Mouse (Mus musculus) kidney, postnatal 14 days (tissue): ENCODE results near the gene Ip6k1.

Source experiments
- DNase-seq: peaks from one replicate; pipeline ENCODE4 v3.0.0; 2022; ENCODE audit warnings: mixed read lengths

Ip6k1 gene

GRCm38 (mm10) chr9:108035331-108036156 lies 33.2 kb downstream of the Ip6k1 start:
- DNase-seq, result no peak

DNA sequence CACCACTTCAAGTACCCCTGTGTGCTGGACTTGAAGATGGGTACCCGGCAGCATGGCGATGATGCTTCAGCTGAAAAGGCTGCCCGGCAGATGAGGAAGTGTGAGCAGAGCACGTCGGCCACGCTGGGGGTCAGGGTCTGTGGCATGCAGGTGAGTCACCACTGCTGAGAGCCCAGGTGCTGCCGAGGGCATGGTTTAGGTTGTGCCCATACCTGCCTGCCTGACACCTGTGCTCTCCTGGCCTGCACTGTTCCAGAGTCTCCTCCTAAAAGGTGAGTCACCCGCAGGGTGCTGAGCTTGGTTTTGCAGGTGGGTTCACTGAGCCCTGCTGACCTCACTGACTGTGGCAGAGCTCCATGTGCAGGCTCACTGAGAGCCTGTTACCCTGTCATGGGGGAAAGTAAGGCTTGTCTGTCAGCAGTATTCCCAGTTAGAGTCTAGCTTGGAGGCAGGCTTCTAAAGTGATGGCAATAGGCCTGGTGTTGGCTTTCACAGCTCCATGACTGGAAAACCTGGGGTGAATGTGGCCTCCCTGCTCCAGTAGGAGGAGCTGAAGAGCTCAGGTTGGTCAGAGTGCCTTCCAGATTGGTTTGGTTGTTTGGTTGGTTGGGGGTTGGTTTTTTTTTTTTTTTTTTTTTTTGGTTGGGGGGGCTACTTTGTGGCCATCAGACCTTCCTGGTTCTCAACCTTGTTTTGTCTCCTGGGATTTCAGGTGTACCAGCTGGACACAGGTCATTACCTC lies 42.6 kb downstream of the Ip6k1 start:
- DNase-seq, result no peak

DNA sequence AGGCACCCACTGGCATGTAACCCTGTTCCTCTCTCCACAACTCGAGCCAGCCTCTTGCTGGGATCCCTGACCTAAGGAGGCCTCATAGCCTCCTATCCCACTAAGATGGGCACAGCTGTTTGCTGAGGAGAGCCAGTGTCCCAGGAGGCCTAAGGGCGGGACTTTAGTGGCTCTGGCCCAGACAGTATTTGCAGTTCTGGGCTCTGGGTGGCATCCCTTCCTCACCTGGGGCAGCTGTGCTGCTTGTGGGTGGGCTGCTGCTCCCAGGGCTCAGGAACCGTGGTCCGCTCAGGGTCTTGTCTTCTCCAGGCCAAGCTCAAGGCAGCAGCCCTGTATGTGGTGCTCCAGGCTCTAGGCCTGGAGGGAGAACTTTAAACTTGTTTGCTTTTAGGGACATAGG lies 44.3 kb downstream of the Ip6k1 start:
- DNase-seq, result no peak

GRCm38 (mm10) chr9:108047601-108048565 lies 45.6 kb downstream of the Ip6k1 start:
- no peak for DNase-seq

DNA sequence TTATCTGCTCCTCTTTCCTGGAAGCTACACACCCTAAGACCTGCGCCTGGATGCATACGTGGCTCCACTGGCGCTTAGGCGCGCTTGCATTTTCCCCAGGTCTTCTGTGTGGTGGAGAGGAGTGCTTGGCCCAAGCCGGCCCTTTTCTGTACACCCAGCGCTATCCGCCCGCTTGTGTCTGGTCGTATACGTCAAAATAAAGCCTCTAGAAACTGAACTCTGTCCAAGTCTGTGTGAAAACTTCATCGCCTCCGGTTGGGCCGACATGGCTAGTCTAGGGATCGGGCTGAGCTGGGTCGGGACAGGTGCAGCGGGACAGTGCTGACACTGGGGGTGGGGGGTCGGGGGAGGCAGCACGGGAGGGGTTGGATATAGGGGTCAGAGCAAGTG lies 46.3 kb downstream of the Ip6k1 start:
- no peak for DNase-seq

GRCm38 (mm10) chr9:108049016-108049455 lies 46.7 kb downstream of the Ip6k1 start, which contains the start of gene Gmppb:
Gene Gmppb, plus strand, starts transcription at chr9:108049242.
- DNase-seq, result peak; percentile 98

DNA sequence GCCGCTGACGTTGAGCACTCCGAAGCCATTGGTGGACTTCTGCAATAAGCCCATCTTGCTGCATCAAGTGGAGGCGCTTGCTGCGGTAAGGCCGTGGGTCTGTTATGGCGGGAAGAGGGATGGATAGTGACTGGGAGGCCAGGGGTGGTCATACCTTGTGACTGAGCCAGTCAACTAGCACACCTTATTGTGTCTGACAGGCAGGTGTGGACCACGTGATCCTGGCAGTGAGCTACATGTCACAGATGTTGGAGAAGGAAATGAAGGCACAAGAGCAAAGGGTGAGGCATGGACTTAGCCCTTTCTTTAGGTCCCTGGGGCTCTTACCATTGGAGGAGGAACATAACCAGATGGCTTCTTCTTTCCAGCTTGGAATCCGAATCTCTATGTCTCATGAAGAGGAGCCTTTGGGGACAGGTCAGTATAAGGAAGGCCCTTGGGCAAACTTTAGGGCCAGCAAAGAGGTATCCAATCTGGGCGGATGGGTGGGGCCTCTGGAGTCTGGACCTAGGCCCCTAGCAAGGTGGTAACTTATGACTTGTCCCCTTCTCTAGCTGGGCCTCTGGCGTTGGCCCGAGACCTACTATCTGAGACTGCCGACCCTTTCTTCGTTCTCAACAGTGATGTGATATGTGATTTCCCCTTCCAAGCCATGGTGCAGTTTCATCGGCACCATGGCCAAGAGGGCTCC lies 47.4 kb downstream of the Ip6k1 start:
- DNase-seq, result no peak

DNA sequence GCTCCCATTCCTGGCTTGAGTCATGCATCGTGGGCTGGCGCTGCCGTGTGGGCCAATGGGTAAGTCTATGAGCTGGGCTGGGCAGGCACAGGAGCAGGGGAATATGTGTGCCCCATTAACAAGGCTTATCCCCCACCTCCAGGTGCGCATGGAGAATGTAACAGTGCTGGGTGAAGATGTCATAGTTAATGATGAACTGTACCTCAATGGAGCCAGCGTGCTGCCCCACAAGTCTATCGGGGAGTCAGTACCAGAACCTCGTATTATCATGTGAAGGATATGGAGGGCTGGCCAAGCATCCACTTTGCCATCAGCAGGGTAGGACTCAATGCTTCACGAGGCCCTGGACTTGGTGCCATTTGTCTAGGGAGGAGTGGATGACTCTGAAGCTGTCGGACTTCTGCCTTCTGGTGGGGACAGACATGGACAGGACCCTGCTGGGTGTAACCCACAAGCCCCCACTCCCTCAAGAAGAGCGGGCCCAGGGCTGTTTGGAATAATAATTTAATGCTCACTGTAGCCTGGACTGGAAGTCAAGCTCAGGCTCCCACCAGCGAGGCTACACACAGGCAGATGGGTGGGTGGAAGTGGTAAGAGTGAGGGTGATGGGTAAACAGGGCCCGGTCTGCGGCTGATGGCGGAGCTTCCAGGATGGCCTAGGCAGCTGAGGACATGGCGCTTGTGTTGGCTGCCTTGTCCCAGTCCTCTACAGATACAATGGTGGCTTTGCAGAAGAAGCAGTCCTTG lies 49.1 kb downstream of the Ip6k1 start:
- no peak for DNase-seq

DNA sequence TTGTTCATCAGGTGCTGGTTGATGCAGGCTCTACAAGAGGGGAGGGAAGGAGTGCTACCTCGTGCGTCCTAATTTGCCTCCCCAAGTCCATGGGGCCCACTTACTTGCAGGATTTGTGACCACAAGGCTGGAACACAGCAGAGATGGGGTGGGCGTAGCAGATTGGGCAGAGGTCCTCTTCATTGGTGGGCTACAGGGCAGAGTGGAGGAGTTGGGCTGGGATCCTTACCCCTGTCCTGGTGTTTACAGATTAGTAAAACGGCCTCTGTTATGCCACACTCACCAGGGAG lies 49.6 kb downstream of the Ip6k1 start:
- no peak for DNase-seq

DNA sequence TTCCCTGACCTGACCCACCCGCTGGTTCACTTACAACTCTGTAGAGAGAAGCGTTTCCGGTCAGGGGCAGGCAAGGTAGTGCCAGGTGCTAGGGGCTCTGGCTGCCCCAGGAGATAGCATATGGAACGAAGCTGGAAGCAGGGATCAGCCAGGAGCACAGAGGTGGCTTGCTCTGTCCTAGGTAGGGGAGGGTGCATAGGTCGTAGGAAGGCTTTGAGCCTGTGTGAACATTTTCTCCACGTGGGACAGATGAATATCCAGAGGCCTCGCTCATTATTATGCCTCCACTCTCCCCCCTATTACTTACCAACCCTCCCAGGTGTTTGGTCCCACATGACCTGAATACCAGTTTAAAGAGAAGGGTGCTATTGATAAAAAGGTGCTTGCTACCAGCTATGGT lies 50.1 kb downstream of the Ip6k1 start:
- no peak for DNase-seq

GRCm38 (mm10) chr9:108052885-108053664 lies 50.8 kb downstream of the Ip6k1 start, which contains the start of gene Amigo3:
Gene Amigo3, plus strand, starts transcription at chr9:108053159.
- peak; percentile 98 for DNase-seq

DNA sequence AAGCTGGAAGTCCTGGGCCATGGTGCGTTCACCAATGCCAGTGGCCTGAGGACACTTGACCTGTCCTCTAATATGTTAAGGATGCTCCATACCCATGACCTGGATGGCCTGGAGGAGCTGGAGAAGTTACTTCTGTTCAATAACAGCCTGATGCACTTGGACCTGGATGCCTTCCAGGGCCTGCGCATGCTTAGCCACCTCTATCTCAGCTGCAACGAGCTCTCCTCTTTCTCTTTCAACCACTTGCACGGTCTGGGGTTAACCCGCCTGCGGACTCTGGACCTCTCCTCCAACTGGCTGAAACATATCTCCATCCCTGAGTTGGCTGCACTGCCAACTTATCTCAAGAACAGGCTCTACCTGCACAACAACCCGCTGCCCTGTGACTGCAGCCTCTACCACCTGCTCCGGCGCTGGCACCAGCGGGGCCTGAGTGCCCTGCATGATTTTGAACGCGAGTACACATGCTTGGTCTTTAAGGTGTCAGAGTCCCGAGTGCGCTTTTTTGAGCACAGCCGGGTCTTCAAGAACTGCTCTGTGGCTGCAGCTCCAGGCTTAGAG lies 51.4 kb downstream of the Ip6k1 start:
- DNase-seq, result no peak

DNA sequence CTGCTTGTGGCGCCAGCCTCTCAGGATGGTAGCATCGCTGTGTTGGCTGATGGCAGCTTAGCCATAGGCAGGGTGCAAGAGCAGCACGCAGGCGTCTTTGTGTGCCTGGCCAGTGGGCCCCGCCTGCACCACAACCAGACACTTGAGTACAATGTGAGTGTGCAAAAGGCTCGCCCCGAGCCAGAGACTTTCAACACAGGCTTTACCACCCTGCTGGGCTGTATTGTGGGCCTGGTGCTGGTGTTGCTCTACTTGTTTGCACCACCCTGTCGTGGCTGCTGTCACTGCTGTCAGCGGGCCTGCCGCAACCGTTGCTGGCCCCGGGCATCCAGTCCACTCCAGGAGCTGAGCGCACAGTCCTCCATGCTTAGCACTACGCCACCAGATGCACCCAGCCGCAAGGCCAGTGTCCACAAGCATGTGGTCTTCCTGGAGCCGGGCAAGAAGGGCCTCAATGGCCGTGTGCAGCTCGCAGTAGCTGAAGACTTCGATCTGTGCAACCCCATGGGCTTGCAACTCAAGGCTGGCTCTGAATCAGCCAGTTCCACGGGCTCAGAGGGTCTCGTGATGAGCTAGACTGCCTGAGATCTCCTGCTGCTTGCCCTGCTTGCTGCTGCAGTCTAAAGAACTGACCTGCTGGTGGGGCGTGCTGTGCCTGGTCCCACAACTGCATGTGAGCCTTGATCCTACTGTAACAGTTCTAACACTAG lies 52.2 kb downstream of the Ip6k1 start:
- DNase-seq, result no peak

- DNase-seq, result no peak
Observed at GRCm38 (mm10) chr9:108055061-108055460, 52.8 kb downstream of the Ip6k1 start.

GRCm38 (mm10) chr9:108055661-108056237 lies 53.4 kb downstream of the Ip6k1 start:
- DNase-seq, result no peak

GRCm38 (mm10) chr9:108056361-108057261 lies 54.3 kb downstream of the Ip6k1 start:
- no peak for DNase-seq

DNA sequence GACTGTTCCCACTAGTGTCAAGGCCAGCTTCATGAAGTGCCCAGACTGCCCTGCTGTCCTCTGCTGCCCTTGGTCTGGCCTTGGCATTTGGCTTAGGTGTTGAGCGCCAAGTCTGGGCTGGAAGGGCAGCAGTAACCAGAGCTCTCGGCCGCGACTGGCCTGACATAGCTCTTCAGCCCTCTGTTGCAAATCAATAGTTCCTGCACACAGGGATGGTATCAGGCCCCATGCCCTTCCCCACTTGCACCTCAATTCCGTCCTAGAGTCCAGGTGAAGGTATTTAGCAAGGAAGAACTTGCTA lies 54.9 kb downstream of the Ip6k1 start:
- no peak for DNase-seq

DNA sequence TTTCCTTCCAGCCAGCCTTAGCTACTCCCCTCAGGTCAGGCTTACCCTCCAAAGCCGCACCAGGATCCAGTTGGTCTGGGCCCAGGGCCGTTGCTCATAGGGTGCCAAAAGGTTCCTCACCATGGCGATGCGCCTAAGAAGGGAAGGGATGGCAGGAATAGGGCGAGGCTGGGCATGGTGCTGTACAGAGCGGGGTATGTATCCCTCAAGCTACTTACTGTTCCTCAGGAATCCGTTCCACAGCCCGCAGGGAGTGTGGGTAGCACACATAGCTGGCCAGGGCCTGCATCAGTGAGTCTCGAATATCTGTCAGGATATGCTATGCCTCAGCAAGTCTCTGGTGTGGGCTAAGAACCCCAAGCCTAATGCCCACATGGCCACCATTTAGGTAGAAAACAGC lies 56.0 kb downstream of the Ip6k1 start:
- DNase-seq, result no peak

DNA sequence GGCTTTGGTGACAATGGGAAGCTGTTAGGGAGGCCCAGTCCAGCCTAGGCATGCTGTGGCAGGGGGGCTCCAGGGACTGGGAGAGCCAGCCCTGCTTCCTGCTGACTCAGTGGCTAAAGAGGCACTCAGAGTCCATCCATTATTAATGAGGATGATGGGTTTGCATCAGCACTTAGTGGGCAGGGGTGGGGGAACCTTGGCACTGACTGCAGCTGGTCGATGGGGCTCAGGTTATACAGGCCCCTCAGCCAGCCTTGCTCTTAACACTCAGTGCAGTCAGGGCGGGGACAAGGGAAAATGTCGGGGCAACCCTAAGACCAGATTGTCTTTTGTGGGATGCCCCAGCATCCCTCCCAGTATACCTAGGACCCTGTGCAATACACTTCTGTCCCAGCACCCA lies 59.8 kb downstream of the Ip6k1 start:
- DNase-seq, result no peak
